Mouse (Mus musculus) cerebellum, postnatal 4 days (tissue): ENCODE data around the gene Elac2.

ENCODE experiments used
- DNase-seq, 2 experiments: peaks; one replicate each; pipeline ENCODE4 v3.0.0; 2022; ENCODE audit warnings: low spot score in 2 of 2, mixed read lengths in 1 of 2

Gene Elac2

DNA sequence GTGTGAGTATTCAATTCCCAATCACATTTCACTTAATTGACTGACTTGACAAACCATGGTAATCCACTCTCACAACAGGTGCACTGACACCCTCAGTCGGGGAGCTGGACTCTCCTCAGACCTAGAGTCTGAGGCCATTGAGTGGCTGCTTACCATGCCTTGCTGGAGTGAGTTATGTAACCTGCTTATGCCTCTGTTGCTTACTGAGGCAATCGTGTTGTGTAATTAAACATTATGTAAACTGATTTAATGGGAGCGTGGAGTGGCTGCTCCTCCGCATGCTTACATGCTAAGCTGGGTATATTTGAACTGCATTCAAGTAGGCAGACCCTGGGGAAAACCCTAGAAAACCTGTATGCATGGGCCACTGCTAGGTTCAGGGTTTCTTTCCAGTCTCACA is 41.9 kb downstream of the Elac2 start:
- no peak for DNase-seq

GRCm38 (mm10) chr11:65022771-65023170 is 43.9 kb downstream of the Elac2 start:
- DNase-seq, result no peak

DNA sequence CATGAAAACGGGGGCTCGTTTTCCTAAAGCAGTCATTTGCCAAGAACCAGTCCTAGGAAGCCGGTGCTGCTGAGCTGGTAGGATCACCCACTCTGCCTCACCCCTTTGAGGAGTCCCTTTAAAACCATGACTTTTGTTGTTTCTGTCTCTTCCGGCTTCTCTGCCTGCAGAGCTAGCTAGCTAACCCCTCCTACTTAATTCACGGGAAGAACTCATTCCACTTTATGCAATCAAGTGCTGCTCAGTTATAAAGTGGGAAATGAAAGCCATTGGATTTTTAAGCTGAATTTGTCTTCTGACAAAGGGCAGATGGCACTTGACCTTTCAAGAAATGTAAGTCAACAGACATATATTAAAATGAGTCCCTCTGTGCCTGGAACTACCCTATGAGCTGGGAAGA is 49.2 kb downstream of the Elac2 start:
- no peak for DNase-seq

DNA sequence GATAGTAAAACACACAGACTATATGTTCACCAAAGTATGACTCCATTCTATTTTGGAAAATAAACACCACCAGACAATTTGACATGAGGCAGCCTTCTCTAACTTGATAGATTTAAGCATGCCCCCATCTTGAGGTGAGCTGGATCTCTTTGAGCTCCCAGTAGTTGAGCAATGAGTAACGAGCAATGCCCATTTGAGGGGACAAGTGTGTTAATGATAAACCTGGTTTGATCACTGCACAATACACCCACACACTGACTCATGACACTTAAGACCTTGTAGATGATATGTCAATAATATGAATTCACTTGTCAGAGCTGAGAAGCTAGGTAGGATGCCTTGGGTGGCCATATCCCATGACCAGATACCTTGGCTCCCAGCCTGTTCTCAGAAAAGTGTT is 51.4 kb downstream of the Elac2 start:
- no peak for DNase-seq

- DNase-seq, result no peak
Observed at GRCm38 (mm10) chr11:65032221-65032620, 53.4 kb downstream of the Elac2 start.

GRCm38 (mm10) chr11:65038996-65039395 is 60.2 kb downstream of the Elac2 start:
- no peak for DNase-seq

- DNase-seq, result no peak
Observed at GRCm38 (mm10) chr11:65039517-65040095, 60.8 kb downstream of the Elac2 start.

- DNase-seq, result no peak
Observed at GRCm38 (mm10) chr11:65040556-65040955, 61.7 kb downstream of the Elac2 start.

- DNase-seq, result peak in 1 of 2 experiments; percentile 15
Observed at GRCm38 (mm10) chr11:65049090-65049489, 70.3 kb downstream of the Elac2 start.

GRCm38 (mm10) chr11:65050819-65051218 is 72.0 kb downstream of the Elac2 start:
- no peak for DNase-seq
